Mouse (Mus musculus) spleen, postnatal 36 days (tissue): Measurements from ENCODE around the gene Pdzd2.

Source experiments
- DNase-seq, 2 experiments: peaks; one replicate each; pipeline ENCODE4 v3.0.0; 2022; ENCODE audit warnings: low spot score in 2 of 2, mixed read lengths in 1 of 2

The Pdzd2 gene

GRCm38 (mm10) chr15:12739277-12740247 is at the start of gene Pdzd2:
Pdzd2 (minus strand) TSS chr15:12739924.
- DNase-seq = peak; percentile 14 to 16

DNA sequence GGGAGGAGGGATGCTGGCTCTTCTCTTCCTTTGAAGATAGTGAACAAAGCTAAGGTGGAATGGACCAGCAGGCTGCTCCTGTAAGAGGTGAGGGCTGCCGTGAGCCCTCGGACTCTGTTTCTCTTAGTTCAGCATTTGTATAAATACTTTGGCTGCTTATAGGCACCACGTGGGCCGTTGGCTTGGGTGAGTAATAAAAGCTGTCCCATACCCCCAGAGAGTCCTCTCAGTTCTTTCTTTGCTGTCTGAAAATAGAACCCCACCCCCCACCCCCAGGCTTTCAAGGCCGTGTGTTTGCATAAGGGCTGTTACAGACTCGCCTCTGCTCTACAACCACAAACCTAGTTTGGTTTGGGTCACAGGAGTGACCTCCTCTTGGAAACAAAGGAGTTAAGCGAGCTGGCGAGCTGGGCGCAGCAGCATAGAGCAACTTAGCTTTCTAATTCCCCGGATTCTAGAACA is 49.7 kb upstream of the Pdzd2 start:
- DNase-seq = no peak

DNA sequence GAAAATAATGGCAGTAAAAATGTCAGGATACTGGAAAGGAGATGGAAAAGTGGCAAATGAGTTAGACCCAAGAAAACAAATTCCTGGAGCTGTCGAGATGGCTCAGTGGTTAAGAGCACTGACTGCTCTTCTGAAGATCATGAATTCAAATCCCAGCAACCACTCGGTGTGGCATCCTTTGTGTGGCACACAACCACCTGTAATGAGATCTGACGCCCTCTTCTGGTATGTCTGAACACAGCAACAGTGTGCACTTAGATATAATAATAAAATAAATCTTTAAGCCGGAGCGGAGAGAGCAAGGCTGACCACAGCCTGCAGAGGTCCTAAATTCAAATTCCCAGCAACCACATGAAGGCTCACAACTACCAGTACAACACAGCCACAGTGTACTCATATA is 48.8 kb upstream of the Pdzd2 start:
- no peak for DNase-seq

DNA sequence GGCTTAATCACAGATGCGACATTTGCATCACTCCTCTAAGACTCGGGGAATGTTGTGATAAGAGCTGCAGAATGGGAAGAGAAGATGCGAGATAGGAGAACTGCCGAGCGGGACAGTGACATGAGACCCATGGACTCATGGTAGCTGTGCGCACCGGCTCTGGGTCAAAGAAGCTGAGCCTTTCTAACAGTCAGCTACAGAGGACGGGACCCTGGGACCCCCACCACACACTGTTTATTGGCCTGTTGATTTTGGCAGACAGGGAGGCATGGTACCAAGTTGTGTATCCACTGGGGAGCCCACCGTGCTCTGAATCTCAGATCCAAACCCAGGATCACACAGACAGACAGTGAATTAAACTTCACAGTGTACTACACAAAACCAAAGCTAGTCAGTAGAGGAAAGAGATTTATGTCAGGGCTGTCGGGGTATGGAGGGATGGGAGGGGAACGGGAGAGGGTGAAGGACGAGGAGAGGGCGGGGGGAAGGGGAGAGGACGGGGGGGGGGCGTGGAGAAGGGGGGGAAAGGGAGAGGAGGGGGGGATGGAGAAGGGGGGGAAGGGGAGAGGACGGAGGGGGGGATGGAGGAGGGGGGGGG is 42.1 kb upstream of the Pdzd2 start:
- DNase-seq = no peak

DNA sequence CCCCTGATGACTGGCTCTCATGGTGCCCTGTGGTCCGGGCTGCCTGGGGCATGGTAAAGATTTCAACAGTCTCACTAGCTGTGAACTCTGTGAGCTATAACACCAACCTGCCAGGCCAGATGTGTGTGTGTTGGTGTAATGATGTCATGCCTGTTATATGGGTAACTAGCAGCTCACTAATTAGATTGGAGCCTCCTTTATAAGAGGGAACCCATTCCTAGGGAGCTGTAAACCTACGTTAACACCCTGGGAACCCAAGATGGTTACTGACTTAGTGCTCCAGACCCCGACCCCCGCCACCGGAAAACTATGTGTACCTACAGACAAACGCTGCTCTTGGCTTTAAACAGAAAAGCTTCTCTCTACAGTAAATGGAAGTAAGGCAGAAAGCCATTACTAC is 41.6 kb upstream of the Pdzd2 start:
- DNase-seq = no peak

DNA sequence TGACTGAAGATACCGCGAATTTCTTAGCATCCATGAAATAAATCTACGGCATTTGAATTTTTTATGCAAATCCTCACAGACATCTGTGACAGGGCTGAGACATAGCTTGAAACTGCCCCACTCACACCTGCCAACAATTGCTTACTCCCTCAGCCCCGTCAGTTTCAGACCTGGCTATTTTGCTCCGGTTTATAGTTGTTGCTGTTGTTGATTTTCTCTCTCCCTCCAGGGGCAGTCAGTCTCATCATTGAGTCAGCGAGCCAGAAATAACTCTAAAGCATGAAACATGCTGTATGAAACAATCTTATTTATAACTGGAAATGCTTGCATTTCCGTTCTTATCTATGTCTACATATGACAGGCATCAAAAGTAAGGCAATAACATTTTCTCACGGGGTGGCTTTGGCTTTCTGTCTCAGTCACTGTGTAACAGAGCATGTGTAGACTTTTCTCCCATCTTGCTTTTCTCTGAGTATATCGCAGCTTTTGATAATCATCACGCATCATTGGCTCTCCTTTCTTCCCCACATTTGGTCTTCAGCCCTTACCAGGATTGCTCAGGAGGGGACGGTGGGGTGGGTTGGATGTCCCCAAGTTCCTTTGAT is 34.5 kb upstream of the Pdzd2 start:
- no peak for DNase-seq

- DNase-seq = no peak
Observed at GRCm38 (mm10) chr15:12770958-12771357, 31.2 kb upstream of the Pdzd2 start.

DNA sequence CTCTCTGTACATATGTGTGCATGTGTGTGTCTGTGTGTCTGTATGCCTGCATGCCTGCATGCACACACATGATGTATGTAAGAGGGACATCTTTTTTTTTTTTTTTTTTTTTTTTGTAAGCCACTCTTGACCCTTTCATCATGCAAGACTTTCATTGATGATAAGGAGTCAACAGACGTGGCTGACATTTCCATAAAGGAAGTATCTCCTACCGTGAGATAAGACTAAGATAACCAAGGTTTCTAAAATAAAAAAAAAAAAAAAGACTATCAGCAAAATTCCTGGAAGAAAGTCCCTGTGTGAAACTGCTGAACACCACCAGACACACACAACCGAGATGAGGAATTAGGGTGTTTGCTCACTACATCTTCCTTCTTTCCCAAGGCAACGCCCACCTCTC is 27.1 kb upstream of the Pdzd2 start:
- no peak for DNase-seq

DNA sequence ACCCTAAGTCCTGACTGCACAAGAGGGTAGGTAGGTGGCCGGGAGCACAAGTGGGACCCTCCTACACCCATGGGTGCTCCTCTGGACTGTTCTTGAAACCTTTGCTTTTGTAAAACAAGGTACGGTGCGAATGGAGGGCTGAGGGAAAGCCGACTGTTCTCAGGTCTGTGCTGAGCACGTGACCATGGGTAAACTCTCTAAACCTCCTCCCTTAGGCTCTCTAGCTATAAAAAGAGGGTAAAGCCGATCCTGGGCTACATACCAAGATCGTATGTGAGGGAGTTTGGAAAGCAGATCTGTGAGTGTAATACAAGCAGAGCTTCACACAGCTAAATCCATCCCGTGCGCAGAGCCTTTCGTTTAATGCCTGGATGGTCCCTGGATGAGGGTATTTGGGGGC is 23.4 kb upstream of the Pdzd2 start:
- DNase-seq = no peak

- DNase-seq = no peak
Observed at GRCm38 (mm10) chr15:12762258-12762913, 22.7 kb upstream of the Pdzd2 start.

GRCm38 (mm10) chr15:12760747-12761146 is 21.0 kb upstream of the Pdzd2 start:
- DNase-seq = no peak

DNA sequence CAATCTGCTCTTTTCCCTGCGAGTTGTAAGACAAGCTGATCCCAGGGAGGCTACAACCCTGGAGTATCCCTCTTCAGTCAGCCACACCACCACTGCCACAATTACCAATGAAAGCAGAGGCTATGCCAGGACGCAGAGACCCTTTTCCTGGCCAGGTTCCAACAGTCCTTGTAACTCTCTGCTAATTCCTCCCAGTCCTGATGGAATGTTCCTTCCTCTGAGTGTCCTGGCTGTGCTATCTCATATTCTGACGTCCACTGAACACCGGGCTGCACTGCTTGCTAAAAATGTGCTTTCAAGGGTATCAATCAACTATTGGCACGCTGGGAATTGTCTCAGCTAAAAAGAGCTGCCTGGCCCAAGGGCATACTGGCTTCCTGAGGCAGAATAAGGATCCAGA is 18.7 kb upstream of the Pdzd2 start:
- DNase-seq = no peak

DNA sequence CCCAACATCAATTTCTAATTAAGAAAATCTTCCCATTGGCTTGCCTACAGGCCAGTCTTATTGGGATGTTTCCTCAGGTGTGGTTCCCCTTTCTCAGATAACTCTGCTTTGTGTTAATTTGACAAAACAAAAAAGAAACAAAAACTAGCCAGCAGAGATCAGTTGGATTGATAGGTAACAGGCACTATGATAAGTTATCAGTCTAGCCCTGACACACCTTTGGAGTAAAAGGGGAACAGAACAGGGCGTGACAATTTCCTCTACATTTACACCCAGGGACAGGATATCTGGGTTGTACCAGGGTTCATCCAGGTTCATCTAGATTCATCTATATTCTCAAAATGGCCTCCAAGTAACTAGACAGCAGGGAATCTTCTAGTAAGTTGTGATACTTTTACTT is 18.0 kb upstream of the Pdzd2 start:
- no peak for DNase-seq

- DNase-seq = no peak
Observed at GRCm38 (mm10) chr15:12753201-12753600, 13.5 kb upstream of the Pdzd2 start.

- DNase-seq = no peak
Observed at GRCm38 (mm10) chr15:12750963-12751362, 11.2 kb upstream of the Pdzd2 start.

- DNase-seq = no peak
Observed at GRCm38 (mm10) chr15:12749549-12750301, 10.0 kb upstream of the Pdzd2 start.

DNA sequence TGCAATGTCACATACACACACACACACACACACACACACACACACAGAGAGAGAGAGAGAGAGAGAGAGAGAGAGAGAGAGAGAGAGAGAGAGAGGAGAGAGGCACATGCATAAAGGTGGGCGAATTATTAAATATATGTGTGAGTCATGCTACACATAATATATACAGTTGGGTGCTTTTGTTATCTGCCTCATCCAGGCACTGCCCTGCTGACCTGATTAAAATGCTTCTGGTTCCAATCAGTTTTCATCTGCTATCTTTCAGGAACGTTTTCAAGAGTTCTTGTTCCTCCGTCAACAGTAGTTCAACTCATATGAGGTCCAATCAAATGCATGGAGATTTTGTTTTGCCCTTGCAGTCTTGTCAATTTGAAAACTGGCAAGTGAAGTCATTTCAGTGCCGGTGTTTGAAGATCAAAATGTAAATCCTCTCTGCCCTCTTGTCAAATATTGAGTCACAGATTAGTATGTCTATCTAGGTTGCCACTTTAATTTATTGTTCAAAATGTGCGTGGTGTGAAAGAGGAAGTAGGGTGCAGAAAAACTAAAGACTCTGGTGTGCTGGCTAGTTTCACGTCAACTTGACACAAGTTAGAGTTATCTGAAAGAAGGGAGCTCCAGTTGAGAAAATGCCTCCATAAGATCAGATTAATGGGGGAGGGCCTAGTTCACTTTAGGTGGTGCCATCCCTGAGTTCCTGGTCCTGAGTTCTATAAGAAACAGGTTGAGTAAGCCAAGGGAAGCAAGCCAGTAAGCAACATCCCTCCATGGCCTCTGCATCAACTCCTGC is 2.6 kb upstream of the Pdzd2 start:
- DNase-seq = no peak

GRCm38 (mm10) chr15:12738301-12739093 is 1.2 kb downstream of the Pdzd2 start:
- no peak for DNase-seq

DNA sequence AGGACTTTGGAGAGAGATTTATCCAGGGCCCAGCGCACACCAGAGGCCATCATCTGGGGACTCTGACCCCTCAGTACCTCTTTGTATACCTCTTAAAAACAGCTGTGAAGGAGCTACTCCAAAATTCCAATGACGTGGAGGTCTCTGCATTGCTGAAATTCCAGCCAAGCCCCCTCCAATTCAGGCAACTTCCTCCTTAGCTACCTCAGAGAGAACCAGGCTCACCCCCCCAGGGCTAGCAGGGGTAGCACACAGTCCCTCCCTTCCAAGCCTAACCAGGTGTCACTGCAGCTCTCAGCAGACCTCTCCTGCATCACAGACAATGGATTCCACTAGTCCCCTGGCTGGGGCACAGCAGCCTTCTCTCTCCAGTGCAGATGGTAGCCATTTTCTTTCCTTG is 4.5 kb downstream of the Pdzd2 start:
- no peak for DNase-seq

DNA sequence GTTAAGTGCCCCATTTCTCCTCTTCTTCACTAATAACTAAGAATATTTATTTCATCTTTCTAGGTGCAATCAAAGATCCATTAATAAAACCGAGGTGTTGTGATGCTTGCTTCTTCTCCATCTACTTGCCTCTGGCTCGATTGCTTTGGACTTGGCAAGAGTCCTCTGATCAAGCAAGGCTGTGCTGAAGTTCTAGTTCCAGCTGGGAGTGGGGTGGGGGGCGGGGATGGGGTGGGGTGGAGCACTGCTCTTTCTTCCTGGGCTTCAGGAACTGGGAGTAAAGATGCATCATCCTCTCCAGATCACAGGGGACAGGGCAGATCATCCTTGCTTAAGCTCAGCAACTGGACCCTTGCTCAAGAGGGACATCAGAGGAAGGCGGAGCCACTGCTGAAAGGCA is 5.5 kb downstream of the Pdzd2 start:
- DNase-seq = no peak
